Mouse (Mus musculus): ENCODE data around the gene E330017A01Rik. TPM values are rescaled to one million over a fixed set of nuclear protein-coding genes. Genes with fewer than 3 reads are reported as not detected.

E330017A01Rik gene
- polyA plus RNA-seq, 1 experiment from 2014 or later = not detected

DNA sequence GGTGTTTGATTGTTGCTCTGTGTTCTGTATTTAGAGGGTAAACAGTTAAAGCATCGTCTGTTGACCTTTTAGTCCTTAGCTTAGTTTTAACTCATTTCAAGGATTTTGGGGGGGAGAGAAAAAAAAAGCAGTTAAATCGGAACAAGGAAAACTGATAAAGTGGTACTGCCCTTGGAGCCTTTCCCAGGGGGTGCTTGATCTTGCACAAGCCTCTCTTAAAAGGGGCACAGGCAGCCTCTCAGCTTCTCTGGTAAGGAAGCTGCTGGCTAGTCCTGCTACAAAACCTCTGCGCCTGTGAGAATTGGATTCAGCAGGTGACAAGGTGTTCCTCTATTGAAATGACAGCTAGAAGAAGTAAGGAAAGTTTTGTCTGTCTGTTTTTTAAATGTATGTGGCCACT, 16.2 kb downstream of the E330017A01Rik start:
- H3K9ac ChIP-seq = no peak overlapping the region
- no peak overlapping the region for H3K4me3 ChIP-seq
- H3K27ac ChIP-seq = no peak overlapping the region
- H3K27me3 ChIP-seq = no peaks in the 10 kb centered on the region
- 92% methylated on average over 3 of the region's 3 CpGs for WGBS
- no peaks in the 10 kb centered on the region for H3K36me3 ChIP-seq
- no peaks in the 10 kb centered on the region for H3K9me3 ChIP-seq (replicated peaks)
- H3K4me1 ChIP-seq = no peaks in the 10 kb centered on the region
- H3K4me2 ChIP-seq (replicated peaks) = no peak overlapping the region
- ATAC-seq (ENCODE audit: low FRiP score) = no peak

DNA sequence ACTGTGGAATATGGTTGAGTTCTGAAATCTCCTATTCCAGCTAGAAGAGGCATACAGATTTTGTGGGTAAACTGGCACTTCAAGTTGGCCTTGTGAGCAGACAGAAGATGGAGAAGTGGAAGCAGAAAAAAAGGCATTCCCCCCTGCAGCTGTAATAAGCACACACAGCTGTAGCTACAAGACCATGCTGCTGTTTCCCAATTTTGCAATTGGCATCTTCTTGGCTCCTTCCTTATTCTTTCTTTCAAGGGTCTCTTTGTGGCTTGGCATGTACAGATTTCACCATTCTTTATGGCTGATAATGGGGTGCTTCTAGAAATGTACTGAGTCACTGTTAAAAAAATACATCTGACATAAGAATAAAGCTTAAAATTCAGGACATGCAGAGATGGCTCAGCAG, 21.2 kb downstream of the E330017A01Rik start:
- Histone ChIP-seq H3K9ac (no peak overlapping the region), H3K27me3 (no peaks in the 10 kb centered on the region), H3K4me2 (replicated peaks) (no peak overlapping the region), H3K36me3 (no peaks in the 10 kb centered on the region), H3K27ac (no peak overlapping the region), H3K4me3 (no peak overlapping the region), H3K9me3 (replicated peaks) (no peaks in the 10 kb centered on the region), H3K4me1 (no peaks in the 10 kb centered on the region)
- no peak for ATAC-seq (ENCODE audit: low FRiP score)

DNA sequence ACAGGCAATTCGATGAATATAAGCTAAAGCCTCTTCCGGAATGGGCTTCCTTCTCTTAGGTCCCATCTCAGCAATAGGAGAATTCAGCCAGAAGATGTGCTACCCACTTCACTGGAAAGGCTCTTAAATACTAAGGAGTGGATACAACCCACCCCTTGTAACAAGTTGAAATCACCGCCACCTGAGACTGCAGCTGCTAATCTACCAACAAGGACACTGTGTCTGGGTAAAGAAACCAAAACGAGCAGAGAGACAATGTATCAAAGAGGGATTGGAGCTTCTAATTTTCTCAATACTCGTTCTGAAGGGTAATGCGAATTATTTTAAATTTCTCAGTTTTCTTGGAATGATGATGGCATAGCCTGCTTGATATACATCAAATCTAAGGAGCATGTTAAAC, 21.7 kb downstream of the E330017A01Rik start, which contains the start of gene Gm813:
Gene Gm813 (minus strand): TSS at position 101 of the 400 bp plus-strand sequence.
- H3K27ac ChIP-seq = no peak within 1 kb of the TSS
- H3K36me3 ChIP-seq = no peaks in the 10 kb centered on the region
- no peak within 1 kb of the TSS for H3K4me3 ChIP-seq
- no peak within 1 kb of the TSS for H3K4me2 ChIP-seq (replicated peaks)
- no peak for ATAC-seq (ENCODE audit: low FRiP score)
- 90% methylated on average over 6 of the region's 6 CpGs for WGBS
- H3K27me3 ChIP-seq = no peaks in the 10 kb centered on the region
- H3K9ac ChIP-seq = no peak within 1 kb of the TSS
- no peaks in the 10 kb centered on the region for H3K4me1 ChIP-seq
- H3K9me3 ChIP-seq (replicated peaks) = no peaks in the 10 kb centered on the region

DNA sequence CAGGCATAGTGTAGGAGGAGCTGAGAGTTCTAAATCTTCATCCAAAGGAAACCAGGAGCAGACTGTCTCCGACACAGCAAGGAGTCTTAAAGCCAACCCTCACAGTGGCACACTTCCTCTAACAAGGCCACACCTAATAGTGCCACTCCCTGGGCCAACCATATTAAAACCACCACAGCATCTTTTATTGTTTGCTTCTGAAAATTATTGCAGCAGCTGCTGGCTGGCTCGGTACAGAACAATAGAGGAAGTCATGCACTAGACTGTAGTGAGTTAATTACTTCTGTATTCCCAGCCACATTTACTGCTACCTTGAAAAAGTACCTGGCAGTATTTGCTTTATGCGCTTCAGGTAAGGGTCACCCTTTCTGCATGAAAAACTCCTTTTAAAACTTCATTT, 25.6 kb downstream of the E330017A01Rik start:
- Histone ChIP-seq H3K27me3 (no peaks in the 10 kb centered on the region), H3K4me1 (no peaks in the 10 kb centered on the region), H3K4me3 (no peak overlapping the region), H3K9me3 (replicated peaks) (no peaks in the 10 kb centered on the region), H3K4me2 (replicated peaks) (no peak overlapping the region), H3K9ac (no peak overlapping the region), H3K27ac (no peak overlapping the region), H3K36me3 (no peaks in the 10 kb centered on the region)
- ATAC-seq (ENCODE audit: low FRiP score) = no peak
- WGBS = 87% methylated on average over 3 of the region's 3 CpGs

DNA sequence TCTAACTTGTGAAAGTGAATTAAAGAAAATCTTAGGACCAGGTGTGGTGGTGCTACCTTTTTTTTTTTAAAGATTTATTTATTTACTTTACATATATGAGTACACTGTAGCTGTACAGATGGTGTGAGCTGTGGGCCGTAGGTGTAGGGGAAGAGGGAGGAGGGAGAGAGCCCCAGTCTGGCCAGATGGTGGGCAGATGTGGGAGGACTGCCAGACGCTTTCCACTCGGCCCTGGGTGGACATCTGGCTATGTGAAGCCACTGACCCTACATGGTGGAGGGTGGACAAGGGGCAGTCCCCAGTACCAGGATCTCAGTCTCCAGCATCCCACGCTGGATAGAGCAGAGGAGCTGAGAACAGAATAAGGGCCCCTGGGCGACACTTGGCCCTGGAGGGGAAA, 31.4 kb downstream of the E330017A01Rik start:
- 68% methylated on average over 5 of the region's 5 CpGs for WGBS
- H3K4me2 ChIP-seq (replicated peaks) = no peak overlapping the region
- H3K4me3 ChIP-seq = no peak overlapping the region
- H3K9ac ChIP-seq = no peak overlapping the region
- no peaks in the 10 kb centered on the region for H3K4me1 ChIP-seq
- no peak for ATAC-seq (ENCODE audit: low FRiP score)
- no peaks in the 10 kb centered on the region for H3K36me3 ChIP-seq
- H3K27me3 ChIP-seq = no peaks in the 10 kb centered on the region
- no peaks in the 10 kb centered on the region for H3K9me3 ChIP-seq (replicated peaks)
- no peak overlapping the region for H3K27ac ChIP-seq

DNA sequence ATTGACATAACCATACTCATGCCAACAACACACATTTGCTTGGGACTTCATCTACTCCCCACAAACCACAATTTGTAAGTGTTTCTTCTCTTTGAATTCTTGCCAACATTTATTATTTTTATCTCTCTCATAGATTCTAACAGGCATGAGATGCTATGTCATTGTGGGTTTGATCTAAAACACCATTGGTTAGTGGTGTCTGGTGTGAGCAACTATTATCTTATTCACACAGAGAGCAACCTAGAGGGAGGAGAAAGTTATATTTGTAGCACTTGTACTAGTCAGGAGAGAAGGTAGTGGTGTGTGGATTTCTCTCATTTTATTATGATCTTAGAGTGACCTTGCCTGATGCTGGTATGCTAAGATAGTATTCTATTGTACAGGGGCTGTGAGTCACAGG, 33.9 kb downstream of the E330017A01Rik start:
- no peaks in the 10 kb centered on the region for H3K4me1 ChIP-seq
- no peak overlapping the region for H3K4me2 ChIP-seq (replicated peaks)
- no peaks in the 10 kb centered on the region for H3K36me3 ChIP-seq
- no peak overlapping the region for H3K9ac ChIP-seq
- H3K9me3 ChIP-seq (replicated peaks) = no peaks in the 10 kb centered on the region
- no peak overlapping the region for H3K27ac ChIP-seq
- H3K27me3 ChIP-seq = no peaks in the 10 kb centered on the region
- no peak for ATAC-seq (ENCODE audit: low FRiP score)
- H3K4me3 ChIP-seq = no peak overlapping the region

DNA sequence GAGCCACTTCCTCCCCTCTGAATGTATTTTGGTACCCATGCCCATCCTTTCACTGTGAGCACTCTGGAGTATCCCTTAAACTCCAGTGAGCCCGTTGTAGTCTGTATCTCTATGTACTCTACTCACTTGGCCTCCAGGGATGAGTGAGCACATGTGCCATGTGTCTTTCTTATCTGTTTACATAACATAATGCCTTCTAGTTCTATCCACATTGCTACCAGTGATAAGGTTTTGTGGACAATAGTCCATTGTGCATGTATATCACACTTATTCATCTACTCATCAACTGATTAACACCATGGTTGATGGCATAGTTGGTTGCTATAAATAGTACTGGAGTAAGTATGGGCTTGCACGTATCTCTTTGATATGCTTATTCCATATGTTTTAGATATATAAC, 34.7 kb downstream of the E330017A01Rik start:
- 77% methylated on average over 2 of the region's 2 CpGs for WGBS
- no peak for ATAC-seq (ENCODE audit: low FRiP score)

DNA sequence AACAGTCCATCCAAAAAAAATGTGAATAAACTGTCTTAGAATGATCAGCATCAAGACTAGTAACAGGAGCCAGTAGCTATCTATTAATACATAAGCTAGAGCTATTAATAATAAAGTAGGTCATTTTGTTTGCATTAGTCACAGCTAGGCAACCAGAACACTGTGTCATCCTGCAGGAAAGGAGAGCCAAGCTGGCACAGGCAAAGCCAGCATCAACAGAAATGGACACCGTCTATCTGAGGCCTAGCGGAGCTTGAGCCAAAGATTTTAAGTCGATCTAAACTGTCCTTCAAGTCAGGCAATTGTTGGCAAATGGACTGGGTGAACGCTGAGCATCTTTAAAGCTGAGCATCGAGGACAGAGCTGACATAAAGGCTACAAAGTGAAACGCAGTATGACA, 37.7 kb downstream of the E330017A01Rik start:
- Histone ChIP-seq H3K27me3 (no peaks in the 10 kb centered on the region), H3K36me3 (no peaks in the 10 kb centered on the region), H3K9me3 (replicated peaks) (no peaks in the 10 kb centered on the region), H3K4me1 (no peaks in the 10 kb centered on the region), H3K4me3 (no peak overlapping the region), H3K4me2 (replicated peaks) (no peak overlapping the region), H3K9ac (no peak overlapping the region), H3K27ac (no peak overlapping the region)
- no peak for ATAC-seq (ENCODE audit: low FRiP score)
- 91% methylated on average over 6 of the region's 6 CpGs for WGBS

More for the DNA sequence above, 34.7 kb downstream of the E330017A01Rik start:
- H3K4me2 ChIP-seq (replicated peaks) = no peak overlapping the region
- no peaks in the 10 kb centered on the region for H3K36me3 ChIP-seq
- H3K9me3 ChIP-seq (replicated peaks) = no peaks in the 10 kb centered on the region
- H3K27me3 ChIP-seq = no peaks in the 10 kb centered on the region
- no peak overlapping the region for H3K9ac ChIP-seq
- no peak overlapping the region for H3K27ac ChIP-seq
- H3K4me1 ChIP-seq = no peaks in the 10 kb centered on the region
- H3K4me3 ChIP-seq = no peak overlapping the region

DNA sequence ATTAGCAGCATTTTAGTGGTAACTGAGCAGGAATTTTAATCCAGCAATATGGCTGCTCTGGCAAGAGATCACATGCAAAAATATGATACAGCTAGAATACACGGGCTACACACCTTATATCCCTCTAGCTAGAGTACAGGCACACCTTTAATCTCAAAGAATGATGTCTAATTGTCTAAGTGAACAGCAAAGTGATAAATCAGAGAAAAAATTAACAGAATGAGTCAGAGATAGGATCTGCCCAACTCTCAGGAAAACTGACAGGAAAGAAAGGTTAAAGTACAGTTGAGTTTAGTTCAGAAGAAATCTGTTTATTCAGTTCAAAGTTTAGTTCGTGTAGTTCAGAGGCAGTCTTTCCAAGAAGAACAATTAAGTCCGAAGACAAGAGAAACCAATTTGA, 47.2 kb downstream of the E330017A01Rik start:
- Histone ChIP-seq H3K36me3 (no peaks in the 10 kb centered on the region), H3K4me2 (replicated peaks) (no peak overlapping the region), H3K4me1 (no peaks in the 10 kb centered on the region), H3K27me3 (no peaks in the 10 kb centered on the region), H3K9me3 (replicated peaks) (no peaks in the 10 kb centered on the region), H3K9ac (no peak overlapping the region), H3K27ac (no peak overlapping the region), H3K4me3 (no peak overlapping the region)
- ATAC-seq (ENCODE audit: low FRiP score) = no peak
- 81% methylated on average over 3 of the region's 3 CpGs for WGBS

DNA sequence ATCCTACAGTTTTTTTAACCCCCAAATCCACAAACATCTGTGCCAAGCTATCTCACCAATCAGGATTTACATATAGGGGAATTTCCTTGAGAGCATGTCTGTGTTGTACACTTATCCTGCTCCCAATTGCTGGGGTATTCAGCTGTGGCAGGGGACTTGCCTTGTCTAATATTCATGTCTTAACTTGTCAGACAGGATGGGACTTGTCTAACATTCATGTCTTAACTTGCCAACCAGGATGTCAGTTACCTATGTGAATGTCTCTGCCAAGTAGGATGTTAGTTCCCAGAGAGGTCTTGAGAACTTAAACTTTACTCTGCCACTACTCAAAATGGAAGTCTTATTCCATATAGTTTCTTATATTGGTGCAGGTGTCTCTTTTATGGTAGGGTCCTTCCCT, 49.1 kb downstream of the E330017A01Rik start:
- H3K27ac ChIP-seq = no peak overlapping the region
- no peak overlapping the region for H3K4me3 ChIP-seq
- no peak overlapping the region for H3K4me2 ChIP-seq (replicated peaks)
- no peaks in the 10 kb centered on the region for H3K36me3 ChIP-seq
- no peaks in the 10 kb centered on the region for H3K27me3 ChIP-seq
- no peaks in the 10 kb centered on the region for H3K9me3 ChIP-seq (replicated peaks)
- no peak overlapping the region for H3K9ac ChIP-seq
- no peak for ATAC-seq (ENCODE audit: low FRiP score)
- H3K4me1 ChIP-seq = no peaks in the 10 kb centered on the region

Other genes starting within 250 kb of the E330017A01Rik start
- gene Dcbld2, start 230.3 kb downstream of the E330017A01Rik start, polyA plus RNA-seq (2016; fragmentation: Nextera tagmentation; extraction: Ambion mirVana) = 10.2 and 12.9 TPM in 2 replicates
- 10.1 and 10.5 TPM in 2 replicates for gene St3gal6, start 114.5 kb downstream of the E330017A01Rik start, polyA plus RNA-seq (2016; fragmentation: Nextera tagmentation; extraction: Ambion mirVana)
- gene Gm813, start 21.8 kb downstream of the E330017A01Rik start, polyA plus RNA-seq (2016; fragmentation: Nextera tagmentation; extraction: Ambion mirVana) = not detected in 2 replicates
- gene Cpox, start 31.6 kb upstream of the E330017A01Rik start, polyA plus RNA-seq (2016; fragmentation: Nextera tagmentation; extraction: Ambion mirVana) = 18.4 and 22.5 TPM in 2 replicates
- gene Gpr15, start 80.3 kb upstream of the E330017A01Rik start, polyA plus RNA-seq (2016; fragmentation: Nextera tagmentation; extraction: Ambion mirVana) = not detected in 2 replicates
- gene Cldnd1, start 89.2 kb upstream of the E330017A01Rik start, polyA plus RNA-seq (2016; fragmentation: Nextera tagmentation; extraction: Ambion mirVana) = 120 and 133 TPM in 2 replicates
- not detected in 2 replicates for gene Olfr172, start 124.4 kb upstream of the E330017A01Rik start, polyA plus RNA-seq (2016; fragmentation: Nextera tagmentation; extraction: Ambion mirVana)
- gene Olfr173, start 161.5 kb upstream of the E330017A01Rik start, polyA plus RNA-seq (2016; fragmentation: Nextera tagmentation; extraction: Ambion mirVana) = not detected in 2 replicates
- gene Olfr175-ps1, start 188.0 kb upstream of the E330017A01Rik start, polyA plus RNA-seq (2016; fragmentation: Nextera tagmentation; extraction: Ambion mirVana) = not detected in 2 replicates
- gene Olfr177, start 236.0 kb upstream of the E330017A01Rik start, polyA plus RNA-seq (2016; fragmentation: Nextera tagmentation; extraction: Ambion mirVana) = not detected in 2 replicates

All from hindbrain, embryonic 12.5 days (tissue).